Mouse (Mus musculus) lung, embryonic 14.5 days (tissue): Measurements from ENCODE around the gene Slc12a4. TPM values are rescaled to one million over a fixed set of nuclear protein-coding genes. Genes with fewer than 3 reads are reported as not detected.
"Not testable (repeated sequence)": the region's sequence is repeated elsewhere in the genome, so short reads cannot be mapped to it uniquely, and the experiment has no call there.

Source experiments
- ATAC-seq: fragments of 200-750 bp; cut with Nextera tagmentation; 2 replicates; pipeline ENCODE4 v1.8.0; 2017; ENCODE audit warnings: mild to moderate bottlenecking, moderate TSS enrichment, moderate library complexity; ENCODE audit not compliant: insufficient read depth
- DNase-seq: peaks from one replicate; pipeline ENCODE4 v3.0.0-alpha.2; 2015
- H3K27ac ChIP-seq: fragments of 300-500 bp; sonication (generic); 2 replicates; pipeline ENCODE4 v1.5.1; 2014; ENCODE audit warnings: low read depth, mild to moderate bottlenecking, moderate library complexity
- H3K27me3 ChIP-seq: fragments of 300-500 bp; sonication (generic); 2 replicates; pipeline ENCODE4 v1.6.1; 2014; ENCODE audit warnings: low read length, control low read depth; ENCODE audit not compliant: insufficient read depth
- H3K36me3 ChIP-seq: fragments of 300-500 bp; sonication (generic); 2 replicates; pipeline ENCODE4 v1.6.1; 2014; ENCODE audit warnings: control low read depth; ENCODE audit not compliant: insufficient read depth
- H3K4me1 ChIP-seq: fragments of 300-500 bp; sonication (generic); 2 replicates; pipeline ENCODE4 v1.6.1; 2014; ENCODE audit warnings: antibody characterized with exemption, control low read depth; ENCODE audit not compliant: insufficient read depth
- H3K4me2 ChIP-seq: fragments of 300-500 bp; sonication (generic); 2 replicates; pipeline ENCODE4 v1.6.1; 2014; ENCODE audit warnings: mild to moderate bottlenecking
- H3K4me3 ChIP-seq: fragments of 300-500 bp; sonication (generic); 2 replicates; pipeline ENCODE4 v1.5.1; 2014; ENCODE audit warnings: low read depth, low read length
- H3K9ac ChIP-seq: fragments of 300-500 bp; sonication (generic); 2 replicates; pipeline ENCODE4 v1.6.1; 2014
- H3K9me3 ChIP-seq: fragments of 300-500 bp; sonication (generic); 2 replicates; pipeline ENCODE4 v1.6.1; 2016; ENCODE audit warnings: low read depth, low read length, control low read depth
- CTCF ChIP-seq: IDR thresholded peaks from 2 replicates; pipeline ENCODE4 v1.5.1; 2016; ENCODE audit warnings: antibody characterized with exemption, low read depth
- WGBS: fragments of 180-500 bp; shearing (Covaris S2); extraction: QIAGEN DNeasy Blood & Tissue Kit; methylation state at CpG from one replicate; pipeline ENCODE4 v1.1.7; 2014; 5-methylcytosine and 5-hydroxymethylcytosine counted together
- polyA plus RNA-seq: library from polyadenylated mRNA; unstranded; fragments of >200 nt; fragmentation: Nextera tagmentation; extraction: Ambion mirVana; gene quantifications from 2 replicates; pipeline ENCODE4 v1.2.1, GENCODE M21; 2014

Slc12a4 gene
- polyA plus RNA-seq, result 32.9 and 35.8 TPM in 2 replicates

DNA sequence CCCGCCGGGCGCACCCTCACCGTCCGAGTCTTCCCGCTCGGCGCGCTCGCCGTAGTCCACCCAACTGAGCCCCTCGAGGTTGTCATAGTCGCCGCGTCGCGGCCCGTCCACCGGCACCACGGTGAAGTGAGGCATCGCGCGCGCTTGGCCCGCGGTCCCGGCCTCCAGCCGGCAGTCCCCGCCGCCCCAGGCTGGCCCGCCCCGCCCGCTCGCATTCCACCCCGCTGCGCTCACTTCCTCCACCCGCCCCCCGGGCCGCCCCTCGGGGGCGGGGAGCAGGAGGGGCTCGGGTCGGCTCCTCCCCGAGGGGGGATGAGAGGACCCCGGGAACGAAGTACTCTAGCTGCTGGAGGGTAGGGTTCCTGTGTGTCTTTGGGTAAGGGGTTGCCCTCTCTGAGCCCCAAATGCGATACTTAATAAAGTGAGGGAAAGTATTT is at the start of gene Slc12a4:
Gene Slc12a4 (minus strand): TSS at position 193 of the 437 bp plus-strand sequence.
- H3K4me1 ChIP-seq, result peaks cover 9% of the 10 kb centered on the region; the same call in 1 of the 2 replicates
- H3K27ac ChIP-seq, result peak within 1 kb of the TSS; percentile 94
- peak within 1 kb of the TSS; percentile 78 for H3K4me2 ChIP-seq
- DNase-seq (peak; percentile 94), ATAC-seq (peak; percentile 87)
- 0 out of 2 replicates have a peak, but pooled peaks cover 4% of the 10 kb centered on the region for H3K36me3 ChIP-seq
- no peaks in the 10 kb centered on the region for H3K27me3 ChIP-seq
- peak within 1 kb of the TSS; percentile 86 for H3K9ac ChIP-seq
- peak within 1 kb of the TSS; percentile 80 for H3K4me3 ChIP-seq
- 1% methylated on average over 47 of the region's 47 CpGs for WGBS
- TF ChIP-seq CTCF, result no peak
- no peaks in the 10 kb centered on the region for H3K9me3 ChIP-seq

DNA sequence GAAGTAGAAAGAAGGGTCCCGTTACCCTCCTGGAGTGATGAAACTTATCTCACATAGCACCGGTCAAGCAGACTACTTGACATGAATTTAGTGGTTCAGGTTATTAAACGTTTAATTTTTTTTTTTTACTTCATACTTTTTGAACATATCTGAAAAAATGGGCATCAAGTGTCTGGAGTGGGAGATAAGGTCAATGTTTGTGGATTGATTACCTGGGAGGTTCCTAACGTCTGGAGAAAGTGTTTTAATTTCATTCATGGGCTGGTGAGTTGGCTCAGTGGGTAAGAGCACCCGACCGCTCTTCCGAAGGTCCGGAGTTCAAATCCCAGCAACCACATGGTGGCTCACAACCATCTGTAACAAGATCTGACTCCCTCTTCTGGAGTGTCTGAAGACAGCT is 46.3 kb upstream of the Slc12a4 start:
- peak overlapping the region; percentile 93 for H3K4me3 ChIP-seq
- H3K9me3 ChIP-seq, H3K27me3 ChIP-seq, H3K27ac ChIP-seq, H3K4me1 ChIP-seq, ATAC-seq, DNase-seq: not testable (repeated sequence)
- H3K9ac ChIP-seq, result peak overlapping the region; percentile 86; the same call in 1 of the 2 replicates
- 67% methylated on average over 8 of the region's 8 CpGs for WGBS
- H3K4me2 ChIP-seq, result peak overlapping the region; percentile 99
- H3K36me3 ChIP-seq, result peaks cover 20% of the 10 kb centered on the region; the same call in 1 of the 2 replicates

DNA sequence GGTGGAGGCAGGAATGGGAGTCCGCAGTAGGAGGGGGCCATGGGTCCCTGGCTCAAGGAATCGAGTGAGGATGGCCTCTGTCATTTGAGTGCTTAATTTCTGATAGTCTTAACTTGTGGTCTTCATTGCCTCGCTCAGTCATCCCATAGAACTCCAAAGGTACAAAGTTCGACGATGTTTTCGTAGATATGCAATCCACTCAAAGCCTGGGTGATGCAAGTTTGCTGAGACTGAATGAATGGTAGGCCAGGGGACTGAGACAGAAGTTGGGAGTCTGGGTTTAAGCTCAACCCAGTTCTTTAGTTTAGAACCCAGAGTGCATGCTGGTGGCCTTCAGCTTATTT is 45.7 kb upstream of the Slc12a4 start, which contains the start of gene Ddx28:
Gene Ddx28 (minus strand): TSS at position 240 of the 344 bp plus-strand sequence.
- WGBS, result 2% methylated on average over 6 of the region's 6 CpGs
- peak within 1 kb of the TSS; percentile 99 for H3K4me2 ChIP-seq
- peaks cover 15% of the 10 kb centered on the region; the same call in 1 of the 2 replicates for H3K36me3 ChIP-seq
- H3K9me3 ChIP-seq, result no peaks in the 10 kb centered on the region
- H3K27me3 ChIP-seq, result no peaks in the 10 kb centered on the region
- no peak for DNase-seq
- peak within 1 kb of the TSS; percentile 48 for H3K27ac ChIP-seq
- peaks cover 8% of the 10 kb centered on the region; the same call in 1 of the 2 replicates for H3K4me1 ChIP-seq
- H3K9ac ChIP-seq, result peak within 1 kb of the TSS; percentile 86
- peak within 1 kb of the TSS; percentile 93 for H3K4me3 ChIP-seq
- no peak for ATAC-seq
- no peak for TF ChIP-seq CTCF

DNA sequence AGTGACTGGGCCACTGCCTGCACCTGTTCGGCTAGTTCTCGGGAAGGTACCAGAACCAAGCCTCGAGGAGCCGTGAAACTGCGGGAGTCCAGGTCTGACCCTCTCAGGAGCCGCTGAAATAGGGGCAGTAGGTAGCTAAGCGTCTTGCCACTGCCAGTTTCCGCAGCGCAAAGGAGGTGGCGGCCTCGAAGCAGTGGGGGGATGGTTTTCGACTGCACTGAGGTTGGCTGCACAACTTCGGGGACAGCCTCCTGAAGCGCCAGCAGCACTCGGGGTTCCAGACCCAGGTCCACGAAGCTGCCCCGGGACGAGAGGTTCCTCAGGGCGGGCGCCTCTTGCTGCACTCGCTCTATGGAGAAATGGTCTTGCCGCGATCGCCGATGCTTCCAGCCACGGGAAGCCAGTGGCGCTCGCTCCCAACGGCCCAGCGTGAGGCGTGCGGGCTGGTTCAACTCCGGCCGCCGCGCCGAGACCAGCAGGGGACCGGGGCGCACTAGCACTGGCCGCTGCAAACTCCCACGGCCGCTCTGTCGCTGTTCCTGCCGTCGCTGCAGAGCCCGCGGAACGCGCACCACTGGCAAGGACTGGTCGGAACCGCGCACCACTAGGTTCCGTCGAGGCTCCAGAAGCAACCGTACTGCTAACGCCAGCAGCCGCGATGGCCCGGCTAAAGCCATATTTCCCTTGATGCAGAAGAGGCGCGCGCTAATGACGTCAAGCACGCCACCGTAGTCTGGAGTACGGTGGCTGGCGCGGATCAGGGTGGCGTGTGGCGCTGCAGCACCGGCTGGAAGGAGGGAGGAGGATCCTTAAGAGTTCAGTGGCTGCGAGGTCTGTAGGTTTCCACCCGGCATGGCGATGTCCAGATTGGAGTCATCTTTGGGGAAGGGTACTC is 45.1 kb upstream of the Slc12a4 start:
- Histone ChIP-seq H3K4me3 (peak overlapping the region; percentile 93), H3K27me3 (no peaks in the 10 kb centered on the region), H3K4me2 (peak overlapping the region; percentile 99), H3K9me3 (no peaks in the 10 kb centered on the region), H3K9ac (peak overlapping the region; percentile 86), H3K4me1 (peaks cover 8% of the 10 kb centered on the region; the same call in 1 of the 2 replicates), H3K27ac (peak overlapping the region; percentile 48), H3K36me3 (peaks cover 13% of the 10 kb centered on the region; the same call in 1 of the 2 replicates)
- under 1% methylated on average over 74 of the region's 74 CpGs for WGBS
- peak; percentile 97 for DNase-seq
- no peak for TF ChIP-seq CTCF
- ATAC-seq, result peak; percentile 97

DNA sequence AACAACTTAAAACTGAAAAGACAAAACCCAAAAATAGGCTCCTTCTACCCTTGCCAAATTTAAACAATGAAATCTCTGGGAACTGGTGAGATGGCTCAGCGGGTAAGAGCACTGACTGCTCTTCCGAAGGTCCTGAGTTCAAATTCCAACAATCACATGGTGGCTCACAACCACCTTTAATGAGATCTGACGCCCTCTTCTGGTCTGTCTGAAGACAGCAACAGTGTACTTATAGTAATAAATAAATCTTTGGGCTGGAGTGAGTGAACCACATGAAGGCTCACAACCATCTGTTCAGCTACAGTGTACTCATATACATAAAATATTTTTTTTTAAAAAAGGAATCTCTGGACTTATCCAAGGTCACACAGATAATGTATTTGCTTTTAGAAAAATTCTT is 42.0 kb upstream of the Slc12a4 start:
- not testable (repeated sequence) for H3K27ac ChIP-seq, H3K4me1 ChIP-seq, H3K36me3 ChIP-seq, DNase-seq, H3K9me3 ChIP-seq, ATAC-seq, H3K4me3 ChIP-seq, H3K4me2 ChIP-seq, H3K9ac ChIP-seq, H3K27me3 ChIP-seq
- 58% methylated on average over 3 of the region's 3 CpGs for WGBS

DNA sequence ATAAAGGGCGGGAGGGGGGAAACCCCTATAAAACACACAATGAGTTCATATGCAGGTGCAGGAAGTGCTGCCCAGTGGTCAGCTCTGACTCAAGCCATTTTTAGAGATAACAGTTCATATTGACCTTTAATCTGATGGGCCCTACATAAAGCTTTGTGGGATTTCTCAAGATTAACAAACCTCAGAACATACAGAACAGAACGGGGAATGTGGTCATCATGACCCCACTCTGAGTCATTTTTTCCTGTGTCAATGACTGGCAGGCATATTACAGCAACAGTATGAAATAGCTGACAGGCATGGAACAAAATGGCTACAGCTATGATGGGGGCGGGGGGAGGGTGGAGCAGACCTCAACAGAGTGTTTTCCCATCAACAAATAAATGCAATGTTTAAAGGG is 41.2 kb upstream of the Slc12a4 start:
- Histone ChIP-seq H3K27me3 (no peaks in the 10 kb centered on the region), H3K9me3 (no peaks in the 10 kb centered on the region), H3K4me1 (peaks cover 8% of the 10 kb centered on the region; the same call in 1 of the 2 replicates), H3K4me2 (no peak overlapping the region), H3K36me3 (peaks cover 5% of the 10 kb centered on the region; the same call in 1 of the 2 replicates), H3K9ac (no peak overlapping the region), H3K4me3 (no peak overlapping the region), H3K27ac (no peak overlapping the region)
- WGBS, result 73% methylated on average over 3 of the region's 3 CpGs
- DNase-seq, result no peak
- TF ChIP-seq CTCF, result no peak
- no peak for ATAC-seq

DNA sequence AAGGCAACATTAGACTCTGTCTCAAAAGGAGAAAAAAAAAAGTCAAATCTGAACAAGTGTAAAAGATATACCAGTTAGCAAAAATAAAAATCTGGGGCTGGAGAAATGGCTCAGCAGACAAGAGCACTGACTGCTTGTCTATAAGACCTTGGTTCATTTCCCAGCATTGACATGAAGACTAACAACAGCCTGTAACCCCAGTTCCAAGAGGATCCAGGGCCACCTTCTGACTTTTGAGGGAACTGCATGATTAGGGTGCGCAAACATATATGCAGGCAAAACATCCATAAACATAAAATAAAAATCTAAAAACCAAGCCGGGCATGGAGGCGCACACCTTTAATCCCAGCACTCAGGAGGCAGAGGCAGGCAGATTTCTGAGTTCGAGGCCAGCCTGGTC is 40.5 kb upstream of the Slc12a4 start:
- Histone ChIP-seq H3K4me3 (no peak overlapping the region), H3K9me3 (no peaks in the 10 kb centered on the region), H3K4me1 (peaks cover 8% of the 10 kb centered on the region; the same call in 1 of the 2 replicates), H3K9ac (no peak overlapping the region), H3K36me3 (peaks cover 5% of the 10 kb centered on the region; the same call in 1 of the 2 replicates), H3K27me3 (no peaks in the 10 kb centered on the region), H3K4me2 (no peak overlapping the region), H3K27ac (no peak overlapping the region)
- DNase-seq (peak; percentile 12), ATAC-seq (no peak)
- TF ChIP-seq CTCF, result peak; percentile 38
- WGBS, result 92% methylated on average over 4 of the region's 4 CpGs
